Mouse (Mus musculus): ENCODE data around the gene Tmco4.
A peak's percentile ranks its signal among the peaks of the same experiment; 100 is the strongest.

Gene Tmco4

DNA sequence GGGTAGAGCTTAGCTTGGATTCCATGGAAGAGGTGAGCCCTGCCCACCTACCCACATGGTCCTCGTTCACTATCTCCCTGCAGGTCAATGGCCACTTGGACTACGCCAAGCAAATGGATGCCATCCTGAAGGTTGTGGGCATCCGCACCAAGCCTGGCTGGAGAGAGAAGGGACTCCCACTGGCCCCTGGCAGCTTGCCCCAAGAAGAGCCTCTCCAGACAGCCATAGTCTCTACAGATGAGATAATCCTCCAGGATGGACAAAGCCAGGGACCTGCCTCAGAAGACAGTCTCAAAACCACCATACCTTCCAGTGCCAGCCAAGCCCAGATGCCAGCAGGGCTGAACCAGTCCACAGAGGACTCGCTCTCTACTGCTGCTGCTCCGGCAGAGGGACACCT lies 85.3 kb downstream of the Tmco4 start:
- DNase-seq (ENCODE audit: low spot score) = no peak

DNA sequence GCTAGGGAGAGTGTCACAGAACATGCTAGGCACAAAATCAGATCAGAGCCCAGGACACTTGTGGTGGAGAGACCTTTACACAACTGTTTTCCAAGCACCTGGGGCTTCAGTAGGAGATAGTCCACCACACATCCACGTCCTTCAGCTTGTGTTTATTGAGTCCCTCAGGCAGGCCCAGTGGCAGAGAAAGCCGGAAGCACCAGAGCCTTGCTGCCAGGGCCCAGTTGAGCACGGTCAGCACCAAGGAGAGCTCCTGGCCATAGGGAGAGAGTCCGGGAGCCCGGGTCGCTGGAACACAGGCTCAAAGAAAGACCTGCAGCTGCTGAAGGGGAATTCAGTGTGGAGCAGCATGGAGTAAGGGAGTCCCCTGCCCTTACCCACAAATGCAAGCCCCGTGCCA lies 86.9 kb downstream of the Tmco4 start:
- DNase-seq (ENCODE audit: low spot score) = no peak

DNA sequence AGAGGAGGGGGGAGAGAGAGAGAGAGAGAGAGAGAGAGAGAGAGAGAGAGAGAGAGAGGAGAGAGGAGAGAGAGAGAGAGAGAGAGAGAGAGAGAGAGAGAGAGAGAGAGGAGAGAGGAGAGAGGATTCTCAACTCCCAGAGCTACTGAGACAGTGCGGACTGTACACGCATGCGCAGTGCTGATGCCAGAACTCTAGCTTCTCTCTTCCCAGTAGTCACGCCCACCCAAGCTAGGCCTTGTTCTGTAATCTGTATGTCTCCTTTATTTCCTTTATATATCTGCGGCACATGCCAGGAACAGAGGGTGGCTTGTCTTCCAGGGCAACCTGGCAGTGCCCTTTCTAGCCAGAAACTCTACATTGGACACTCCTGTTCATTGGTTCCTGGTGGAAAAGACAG lies 92.1 kb downstream of the Tmco4 start:
- no peak for DNase-seq (ENCODE audit: low spot score)

DNA sequence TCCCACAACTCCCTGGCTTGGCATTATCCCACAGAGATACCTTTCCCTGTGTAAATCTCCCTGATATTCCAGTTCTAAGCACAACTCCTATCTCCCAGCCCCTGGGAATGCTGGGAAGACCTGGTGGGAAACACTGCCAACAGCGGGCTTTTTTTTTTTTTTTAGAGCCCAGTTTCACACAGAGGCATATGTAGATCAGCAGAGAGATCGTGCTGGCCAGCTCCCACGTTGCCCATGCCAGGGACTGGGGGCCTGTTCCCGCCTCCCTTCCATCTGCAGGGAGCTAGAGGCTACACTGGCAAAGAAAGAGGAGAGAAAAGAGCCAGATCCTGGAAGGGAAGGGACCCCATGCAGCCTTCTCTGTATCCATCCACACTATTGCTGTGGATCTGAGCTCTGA lies 95.6 kb downstream of the Tmco4 start:
- DNase-seq (ENCODE audit: low spot score) = no peak

DNA sequence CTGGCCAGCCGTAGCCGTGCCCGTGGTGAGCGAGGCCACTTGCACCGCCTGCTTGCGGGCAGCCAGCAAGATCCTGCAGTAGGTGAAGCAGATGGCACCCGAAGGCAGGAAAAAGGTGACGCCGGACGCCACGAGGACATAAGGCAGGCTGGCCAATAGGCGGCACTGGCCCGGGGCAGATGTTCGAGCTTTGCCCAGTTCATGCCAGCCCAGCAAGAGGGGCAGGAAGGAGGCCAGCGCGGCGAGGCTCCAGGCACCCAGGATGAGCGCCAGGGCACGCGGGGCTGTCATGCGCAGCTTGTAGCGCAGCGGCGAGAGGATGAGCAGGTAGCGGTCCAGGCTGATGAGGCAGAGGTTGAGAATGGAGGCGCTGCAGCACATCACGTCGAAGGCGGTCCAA lies 101.4 kb downstream of the Tmco4 start:
- no peak for DNase-seq (ENCODE audit: low spot score)

DNA sequence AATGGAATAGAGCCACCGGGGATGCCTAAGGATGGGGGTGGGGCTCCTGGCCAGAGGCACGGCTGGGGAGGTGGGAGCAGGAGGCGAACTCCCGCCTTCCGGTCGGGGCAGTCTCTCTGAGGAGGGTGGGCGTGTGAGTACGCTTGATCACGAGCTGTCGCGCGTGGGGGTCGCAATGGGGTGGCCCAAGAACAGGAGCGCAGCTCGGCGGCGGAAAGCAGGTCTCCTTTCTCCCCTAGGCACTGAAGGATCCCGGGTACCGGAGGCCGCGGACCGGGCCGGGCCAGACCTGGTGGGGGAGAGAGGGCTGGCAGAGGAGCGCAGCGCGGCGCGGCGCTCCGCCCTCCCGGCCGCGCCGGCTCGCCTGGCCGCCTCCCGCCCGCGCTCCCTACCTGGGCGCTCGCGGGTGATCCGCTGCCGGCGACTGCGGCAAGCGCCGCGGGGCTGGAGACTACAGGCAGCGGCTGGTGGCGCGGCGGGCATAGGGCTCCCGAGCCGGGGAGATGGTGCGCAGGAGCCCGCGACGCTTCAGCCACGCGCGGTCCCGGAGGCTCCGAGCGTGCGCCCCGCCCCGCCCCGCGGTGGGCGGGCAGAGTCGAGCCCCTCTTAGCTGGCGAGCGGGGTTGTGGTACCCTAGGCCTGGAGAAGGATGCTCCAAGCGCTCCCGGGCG lies 102.5 kb downstream of the Tmco4 start, which contains the start of gene Htr6:
TSS of gene Htr6 (minus strand) at position 530 of the 671 bp plus-strand sequence.
- DNase-seq (ENCODE audit: low spot score) = no peak

DNA sequence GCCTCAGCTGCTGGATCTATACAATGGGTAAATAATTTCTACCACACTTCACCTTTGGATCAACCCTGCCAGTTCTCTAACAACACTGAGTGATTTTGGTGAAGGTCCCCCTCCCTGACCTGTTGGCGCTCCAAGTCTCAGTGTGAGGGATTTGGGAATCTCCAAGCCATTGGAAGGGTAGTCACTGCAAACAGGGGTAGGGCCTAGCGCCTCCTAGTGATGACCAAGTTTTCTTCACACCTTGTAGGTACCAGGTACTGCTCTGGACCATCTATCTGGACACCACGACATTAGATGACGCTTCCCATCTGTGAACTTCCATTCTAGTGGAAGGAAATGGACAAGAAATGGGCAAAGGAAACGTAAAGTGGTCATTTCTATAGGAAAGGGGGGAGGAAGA lies 103.2 kb downstream of the Tmco4 start:
- DNase-seq (ENCODE audit: low spot score) = no peak

DNA sequence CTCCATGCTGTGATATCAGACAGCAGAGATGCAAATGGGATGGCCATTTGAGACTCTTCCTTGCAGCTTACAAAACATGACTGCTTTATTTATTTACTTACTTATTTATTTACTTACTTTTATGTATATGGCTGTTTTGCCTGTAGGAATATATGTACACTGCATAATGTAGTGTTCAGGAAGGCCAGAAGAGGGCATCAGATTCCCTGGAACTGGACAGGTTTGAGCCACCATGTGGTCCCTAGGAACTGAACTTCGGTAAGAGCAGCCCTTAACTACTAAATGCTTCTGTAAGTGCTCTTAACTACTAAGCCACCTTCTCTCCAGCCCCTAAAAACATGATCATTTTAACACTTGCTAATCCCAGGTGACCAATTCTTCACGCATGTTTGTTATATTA lies 105.6 kb downstream of the Tmco4 start:
- DNase-seq (ENCODE audit: low spot score) = no peak

DNA sequence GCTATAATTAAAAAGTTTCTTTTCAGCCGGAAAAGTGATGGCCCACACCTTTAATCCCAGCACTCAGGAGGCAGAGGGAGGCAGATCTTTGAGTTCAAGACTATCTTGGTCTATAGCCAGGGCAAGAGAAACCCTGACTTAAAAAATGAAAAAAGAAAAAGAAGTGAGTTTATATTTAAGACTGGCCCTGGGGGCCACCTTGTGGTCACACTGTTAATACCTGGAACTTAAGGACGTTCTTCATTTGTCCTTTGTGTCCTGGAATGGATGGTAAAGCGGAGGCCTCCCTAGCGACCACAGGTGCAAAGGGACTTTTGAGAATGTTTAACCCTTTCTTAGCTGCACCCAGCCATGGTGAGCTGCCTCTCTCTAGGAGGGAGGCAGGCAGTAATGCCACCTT lies 106.0 kb downstream of the Tmco4 start:
- no peak for DNase-seq (ENCODE audit: low spot score)

DNA sequence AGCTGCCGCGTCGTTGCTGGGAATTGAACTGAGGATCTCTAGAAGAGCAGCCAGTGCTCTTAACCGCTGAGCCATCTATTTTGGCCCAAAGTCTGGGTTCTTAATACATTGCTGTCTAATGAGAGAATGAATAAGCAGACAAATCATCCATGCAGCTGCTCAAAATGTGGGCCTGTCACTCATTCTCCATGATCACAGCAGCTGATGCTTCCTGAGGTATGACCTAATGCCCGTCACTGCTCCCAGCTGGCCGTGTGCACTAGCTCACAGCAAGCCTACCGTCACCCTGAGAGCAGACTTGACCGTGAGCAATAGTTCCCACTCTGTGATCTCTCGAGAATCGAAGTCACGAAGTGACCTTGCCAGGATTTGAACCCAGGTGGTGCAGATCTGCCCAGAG lies 106.8 kb downstream of the Tmco4 start:
- DNase-seq (ENCODE audit: low spot score) = no peak

DNA sequence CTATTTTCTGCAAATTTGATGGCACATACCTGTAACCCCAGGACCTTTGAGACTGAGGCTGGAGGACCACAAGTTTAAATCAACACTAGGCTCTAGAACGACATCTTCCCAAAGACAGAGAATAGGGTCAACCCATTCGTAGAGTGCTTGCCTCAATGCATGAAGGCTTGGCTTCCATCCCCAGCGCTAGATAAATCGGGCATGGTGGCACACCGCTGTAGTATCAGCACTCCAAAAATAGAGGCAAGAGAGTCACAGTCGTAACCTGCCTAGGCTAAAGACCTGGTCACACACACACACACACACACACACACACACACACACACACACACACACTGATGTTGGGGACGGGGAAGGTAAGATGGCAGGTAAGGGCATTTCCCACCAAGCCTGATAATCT lies 107.6 kb downstream of the Tmco4 start:
- no peak for DNase-seq (ENCODE audit: low spot score)

DNA sequence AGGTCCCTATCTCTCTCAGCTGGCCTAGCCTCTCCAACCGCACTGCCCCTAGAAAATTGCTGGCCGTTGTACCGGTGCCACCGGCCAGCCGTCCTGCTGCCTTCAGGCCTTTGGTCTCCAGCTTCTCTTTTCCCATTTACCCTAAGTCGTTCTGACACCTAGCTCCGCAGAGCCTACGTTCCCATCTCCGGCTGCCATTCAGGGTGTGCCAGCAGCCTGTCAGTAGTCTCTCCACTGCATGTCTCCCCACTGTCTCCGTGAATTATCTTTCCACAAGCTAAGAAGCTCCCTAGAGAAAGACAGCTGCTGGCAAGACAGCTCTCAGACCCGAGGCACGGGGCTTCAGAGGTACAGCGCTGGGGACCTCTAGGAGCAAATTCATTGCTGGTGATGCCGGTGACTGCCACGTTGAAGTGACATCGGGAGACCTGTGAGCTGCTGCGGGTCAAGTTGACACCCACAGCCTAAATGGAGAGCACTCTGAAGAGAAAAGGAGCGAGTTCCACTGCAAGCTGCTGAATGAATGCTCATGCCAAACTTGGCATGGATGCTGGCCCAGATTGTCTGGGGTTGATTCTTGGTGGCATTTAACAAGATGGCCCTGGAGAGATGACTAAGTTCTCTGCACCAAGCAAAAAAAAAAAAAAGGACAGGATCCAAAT lies 108.7 kb downstream of the Tmco4 start:
- DNase-seq (ENCODE audit: low spot score) = no peak

DNA sequence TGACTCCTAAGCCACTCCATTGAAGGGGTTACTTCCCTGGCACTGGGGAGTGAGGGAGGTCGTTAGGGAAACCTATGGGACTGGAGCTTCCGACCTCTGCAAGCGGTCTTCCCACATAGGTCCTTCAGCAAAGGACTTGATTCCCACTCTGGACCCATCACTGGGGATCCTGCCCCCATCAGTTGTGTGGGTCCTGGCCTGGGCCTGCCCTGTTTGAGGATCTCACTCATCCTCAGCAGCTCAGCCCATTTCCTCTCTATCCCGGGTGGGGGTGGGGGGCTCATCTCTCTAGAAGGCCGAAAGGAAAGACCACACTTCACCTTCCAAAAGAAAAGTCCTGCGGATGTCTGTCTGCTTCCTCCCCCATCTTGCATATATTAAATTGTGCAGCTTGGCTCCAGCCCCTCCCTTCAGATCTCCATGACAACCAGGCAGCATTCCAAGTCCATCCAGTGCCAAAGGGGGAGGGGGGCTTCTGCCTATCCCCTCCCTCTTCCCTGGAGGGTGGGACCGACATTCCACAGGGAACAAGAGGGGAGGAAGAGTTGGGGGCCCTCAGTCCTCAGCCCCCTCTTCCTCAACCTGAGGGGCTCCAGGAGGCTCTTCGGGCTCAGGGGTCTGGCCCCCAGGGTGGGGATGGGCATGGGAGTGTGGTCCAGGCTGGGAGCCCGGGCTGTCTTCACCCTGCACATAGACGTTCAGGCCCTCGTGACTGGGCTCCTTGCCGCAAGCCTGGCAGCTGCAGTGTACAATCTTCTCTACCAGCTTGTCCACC lies 110.3 kb downstream of the Tmco4 start:
- no peak for DNase-seq (ENCODE audit: low spot score)

DNA sequence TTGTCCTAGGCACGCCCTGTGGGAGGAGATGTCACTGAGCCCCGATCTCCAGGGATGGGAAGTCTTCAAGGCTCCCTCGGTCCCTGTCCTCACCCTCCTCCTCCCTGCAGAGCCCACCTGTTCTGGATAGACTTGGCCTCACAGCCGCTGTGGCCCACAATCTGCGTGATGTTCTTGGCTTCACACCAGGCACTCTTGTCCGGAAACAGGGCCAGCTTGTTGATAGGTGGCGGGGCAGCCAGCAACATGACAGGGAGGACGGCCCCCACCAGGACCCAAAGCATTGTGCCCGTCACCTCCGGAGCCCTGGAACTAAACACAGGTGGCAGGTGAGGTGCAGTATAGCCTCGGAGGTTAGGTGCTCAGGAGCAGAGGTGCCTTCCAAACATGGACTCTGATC lies 112.6 kb downstream of the Tmco4 start:
- DNase-seq (ENCODE audit: low spot score) = no peak

DNA sequence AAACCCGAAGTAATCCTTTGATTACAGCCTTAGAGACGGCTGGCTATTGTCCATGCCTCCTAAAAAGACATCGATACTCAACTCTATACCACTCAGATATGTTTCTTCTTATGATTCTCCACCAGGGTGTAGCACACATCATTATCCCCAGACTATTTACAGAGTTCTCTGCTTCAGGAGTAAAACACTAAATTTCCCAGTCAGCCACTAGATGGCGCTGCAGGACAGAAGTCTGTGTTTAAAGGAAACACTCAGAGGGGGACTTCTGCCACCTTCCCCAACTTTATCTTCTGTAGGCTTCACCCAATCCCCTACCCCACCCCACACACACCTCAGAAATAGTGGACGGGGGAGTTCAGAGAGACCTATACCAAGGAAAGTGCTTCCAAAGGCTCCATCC lies 113.3 kb downstream of the Tmco4 start:
- peak; percentile 50 for DNase-seq (ENCODE audit: low spot score)

DNA sequence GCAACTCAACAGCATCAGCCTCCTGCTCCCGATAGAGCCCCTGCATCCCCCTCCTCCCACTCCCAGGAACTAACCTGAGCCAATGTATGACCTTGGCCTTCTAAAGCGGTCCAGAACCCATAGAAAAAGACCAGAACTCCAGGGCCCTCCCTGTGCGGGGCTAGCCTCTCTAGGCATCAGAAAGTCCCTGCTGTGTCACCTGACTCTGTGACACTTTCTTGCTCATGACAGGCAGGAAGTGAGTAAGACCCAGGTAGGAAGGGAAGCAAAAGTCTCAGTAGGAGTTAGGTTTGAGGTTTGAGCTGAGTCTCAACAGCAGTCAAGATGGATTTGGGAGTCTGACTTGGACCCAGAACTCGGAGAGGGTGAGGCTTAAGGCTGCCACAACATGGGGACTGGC lies 114.3 kb downstream of the Tmco4 start:
- no peak for DNase-seq (ENCODE audit: low spot score)

DNA sequence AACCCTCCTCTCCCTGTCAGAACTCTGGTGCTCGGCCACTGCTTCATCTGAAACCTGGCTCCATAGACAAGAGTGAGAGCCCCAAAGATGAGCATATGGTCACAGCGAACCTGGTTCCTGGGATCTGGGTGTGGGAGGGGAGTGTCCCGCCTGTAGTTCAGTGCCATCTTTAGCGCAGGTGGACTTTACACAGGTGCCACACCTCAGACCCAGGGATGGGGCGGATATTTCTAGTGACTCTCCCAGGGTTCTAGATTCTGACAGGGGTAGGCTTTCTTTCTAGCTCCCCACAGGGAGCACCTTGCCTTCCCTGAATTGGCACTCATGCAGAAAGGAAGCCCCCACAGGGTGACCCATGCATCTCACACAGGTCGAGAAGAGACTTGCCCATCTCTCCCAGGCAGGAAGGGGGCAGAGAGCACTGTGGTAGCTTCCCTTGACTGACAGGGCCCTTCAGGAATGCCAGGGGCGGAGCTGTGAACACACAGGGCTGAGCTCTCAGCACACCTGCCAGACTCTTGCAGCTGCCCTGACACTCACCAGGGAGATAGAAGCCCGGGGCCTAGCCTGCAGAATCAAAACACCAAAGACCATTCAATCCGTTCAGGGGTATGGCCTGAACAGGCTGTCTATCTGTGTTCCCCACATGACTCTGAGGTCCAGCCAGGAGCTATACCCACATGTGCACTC lies 116.4 kb downstream of the Tmco4 start:
- no peak for DNase-seq (ENCODE audit: low spot score)

DNA sequence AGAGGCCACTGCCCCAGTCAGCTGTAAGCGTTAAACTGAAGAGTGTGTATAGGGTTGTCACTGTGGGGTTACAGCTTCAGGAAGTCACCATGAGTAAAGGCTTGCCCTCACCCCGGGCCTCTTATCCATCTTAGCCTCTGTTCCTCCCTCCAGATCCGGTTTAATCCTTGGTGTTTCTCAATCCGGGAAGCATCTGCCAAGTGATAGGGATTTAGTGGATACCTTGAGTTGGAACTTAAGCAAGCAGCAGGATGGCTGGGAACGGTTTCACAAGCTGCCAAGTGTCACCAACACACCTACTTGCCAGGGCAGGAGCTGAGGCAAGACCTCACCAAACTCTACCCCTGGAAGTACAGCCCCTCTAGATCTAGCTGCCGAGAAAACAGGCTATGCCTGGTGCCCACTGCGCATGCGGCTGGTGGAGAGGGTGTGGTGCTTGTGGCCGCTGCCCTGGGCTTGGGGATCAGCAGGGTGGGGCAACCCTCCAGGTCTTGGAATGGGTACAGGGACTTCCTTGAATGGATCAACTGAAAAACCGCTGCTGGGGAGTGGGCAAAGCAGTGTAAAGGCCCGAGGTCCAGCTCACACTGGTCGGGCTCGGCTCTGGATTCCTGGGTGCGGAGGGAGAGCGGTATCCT lies 117.7 kb downstream of the Tmco4 start:
- no peak for DNase-seq (ENCODE audit: low spot score)

DNA sequence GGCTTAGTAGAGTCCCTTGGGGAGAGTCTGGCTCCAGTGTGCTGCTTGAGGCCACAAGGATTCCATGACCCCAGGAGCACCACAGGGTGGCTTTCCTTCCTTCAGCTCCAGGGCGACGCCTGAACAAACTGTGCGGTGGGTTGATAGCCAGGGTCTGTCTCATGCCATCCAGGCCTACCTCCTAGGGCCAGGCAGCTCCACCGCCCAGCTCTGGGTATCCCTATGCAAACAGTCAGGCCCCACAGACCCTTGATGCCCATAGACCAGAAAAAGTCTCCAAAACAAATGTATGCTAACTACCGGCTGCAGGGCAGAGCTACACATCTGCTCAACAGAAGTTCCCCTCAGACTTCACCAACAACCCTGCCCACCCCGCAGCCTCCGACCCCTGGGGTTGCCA lies 118.4 kb downstream of the Tmco4 start:
- no peak for DNase-seq (ENCODE audit: low spot score)

DNA sequence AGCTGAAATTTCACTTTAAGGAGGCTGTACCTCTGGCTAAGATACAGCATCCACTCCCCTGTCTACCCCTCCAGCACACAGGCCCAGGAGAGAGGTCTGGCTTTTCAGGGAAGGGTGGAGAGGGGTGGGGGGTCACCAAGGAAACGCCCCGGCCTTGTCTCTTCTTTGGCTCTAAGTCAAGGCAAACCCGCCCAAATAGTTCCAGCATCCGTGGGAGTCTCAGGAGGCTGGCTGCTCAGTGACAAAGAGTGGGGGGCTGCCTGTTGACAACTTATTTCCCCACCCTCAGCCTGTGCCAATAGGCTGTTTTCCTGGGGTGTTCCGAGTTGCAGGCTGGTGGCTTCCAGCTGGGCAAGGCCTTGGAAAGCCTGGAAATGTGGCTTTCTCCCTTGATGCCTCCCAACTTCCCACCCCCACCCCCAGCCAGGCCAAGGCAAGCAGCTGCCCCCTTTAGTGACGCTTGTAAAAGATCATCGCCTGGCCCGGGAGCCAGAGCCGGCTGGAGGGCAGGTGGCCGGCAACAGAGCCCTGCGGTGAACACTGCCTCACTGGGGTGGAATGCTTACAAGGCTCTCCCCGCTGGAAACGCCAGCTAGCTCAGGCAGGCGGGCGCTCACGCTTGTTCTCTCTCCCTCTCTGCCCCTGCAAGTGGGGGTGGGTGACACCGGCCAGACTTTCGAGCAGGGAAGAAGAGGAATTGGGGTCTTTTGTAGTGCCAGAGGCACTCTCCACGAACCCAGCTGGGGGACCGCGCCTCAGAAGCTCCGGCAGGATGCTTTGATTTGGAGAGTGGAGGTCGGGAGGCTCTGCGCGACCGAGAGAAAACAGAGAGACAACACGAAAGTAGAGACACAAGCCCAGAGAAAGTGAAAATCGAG lies 119.0 kb downstream of the Tmco4 start:
- peak; percentile 32 for DNase-seq (ENCODE audit: low spot score)

All from ovary, adult 18-20 months (tissue).